Mouse (Mus musculus) right cerebral cortex, postnatal 36 days (tissue): ENCODE measurements around the gene Smad6.

Experiments
- DNase-seq, 2 experiments: peaks; one replicate each; pipeline ENCODE4 v3.0.0; 2022; ENCODE audit warnings: low spot score in 2 of 2, mixed read lengths in 1 of 2

The Smad6 gene

GRCm38 (mm10) chr9:63959933-63960828 is 61.7 kb downstream of the Smad6 start:
- no peak for DNase-seq

- no peak for DNase-seq
Observed at GRCm38 (mm10) chr9:63959129-63959932, 62.5 kb downstream of the Smad6 start.

- DNase-seq: no peak
Observed at GRCm38 (mm10) chr9:63958337-63959030, 63.4 kb downstream of the Smad6 start.

- DNase-seq: no peak
Observed at GRCm38 (mm10) chr9:63957647-63958185, 64.1 kb downstream of the Smad6 start.

- DNase-seq: peak; percentile 25 to 27
Observed at GRCm38 (mm10) chr9:63956052-63956451, 65.8 kb downstream of the Smad6 start.

GRCm38 (mm10) chr9:63953691-63954090 is 68.2 kb downstream of the Smad6 start:
- peak; percentile 11 to 20 for DNase-seq

GRCm38 (mm10) chr9:63952591-63952990 is 69.3 kb downstream of the Smad6 start:
- no peak for DNase-seq

GRCm38 (mm10) chr9:63950357-63950756 is 71.5 kb downstream of the Smad6 start:
- DNase-seq: no peak

GRCm38 (mm10) chr9:63949393-63949792 is 72.5 kb downstream of the Smad6 start:
- DNase-seq: no peak

- no peak for DNase-seq
Observed at GRCm38 (mm10) chr9:63942608-63942982, 79.3 kb downstream of the Smad6 start.

- DNase-seq: no peak
Observed at GRCm38 (mm10) chr9:63941747-63942607, 79.9 kb downstream of the Smad6 start.

- no peak for DNase-seq
Observed at GRCm38 (mm10) chr9:63936256-63936655, 85.6 kb downstream of the Smad6 start.

- no peak for DNase-seq
Observed at GRCm38 (mm10) chr9:63933068-63933467, 88.8 kb downstream of the Smad6 start.

- no peak for DNase-seq
Observed at GRCm38 (mm10) chr9:63927340-63928049, 94.4 kb downstream of the Smad6 start.

GRCm38 (mm10) chr9:63926377-63926776 is 95.5 kb downstream of the Smad6 start:
- DNase-seq: no peak

GRCm38 (mm10) chr9:63923190-63923717 is 98.6 kb downstream of the Smad6 start:
- DNase-seq: no peak

- no peak for DNase-seq
Observed at GRCm38 (mm10) chr9:63919708-63920107, 102.2 kb downstream of the Smad6 start.

GRCm38 (mm10) chr9:63919001-63919555 is 102.8 kb downstream of the Smad6 start:
- DNase-seq: peak in 1 of 2 experiments; percentile 8

- peak in 1 of 2 experiments; percentile 50 for DNase-seq
Observed at GRCm38 (mm10) chr9:63918245-63918644, 103.6 kb downstream of the Smad6 start.

- DNase-seq: no peak
Observed at GRCm38 (mm10) chr9:63916441-63916840, 105.4 kb downstream of the Smad6 start.
